Mouse (Mus musculus) adrenal gland, adult (tissue): ENCODE data around the gene Heca.
"Not testable (repeated sequence)": the region's sequence is repeated elsewhere in the genome, so short reads cannot be mapped to it uniquely, and the experiment has no call there.

Experiments used
- DNase-seq, 2 experiments: peaks; one replicate each; pipeline ENCODE4 v3.0.0; 2022 to 2023; ENCODE audit warnings: low spot score in 1 of 2; ENCODE audit not compliant: inconsistent age in 2 of 2

The Heca gene

GRCm38 (mm10) chr10:17903449-17903848 lies 44.4 kb downstream of the Heca start:
- no peak for DNase-seq

- peak; percentile 21 to 81 for DNase-seq
Measured at GRCm38 (mm10) chr10:17880724-17881123, 67.1 kb downstream of the Heca start.

GRCm38 (mm10) chr10:17880038-17880437 lies 67.8 kb downstream of the Heca start:
- DNase-seq, result no peak

- DNase-seq, result no peak
Measured at GRCm38 (mm10) chr10:17878002-17878919, 69.6 kb downstream of the Heca start.

GRCm38 (mm10) chr10:17869822-17870662 lies 77.8 kb downstream of the Heca start:
- peak; percentile 62 to 88 for DNase-seq

- peak in 1 of 2 experiments; percentile 80 for DNase-seq
Measured at GRCm38 (mm10) chr10:17860701-17861480, 87.0 kb downstream of the Heca start.

GRCm38 (mm10) chr10:17857647-17858261 lies 90.1 kb downstream of the Heca start:
- DNase-seq, result no peak

- DNase-seq, result no peak
Measured at GRCm38 (mm10) chr10:17844781-17845537, 102.9 kb downstream of the Heca start.

GRCm38 (mm10) chr10:17842030-17842429 lies 105.8 kb downstream of the Heca start:
- DNase-seq, result no peak

- no peak for DNase-seq
Measured at GRCm38 (mm10) chr10:17836275-17836674, 111.6 kb downstream of the Heca start.

GRCm38 (mm10) chr10:17835031-17835430 lies 112.8 kb downstream of the Heca start:
- no peak for DNase-seq

- no peak for DNase-seq
Measured at GRCm38 (mm10) chr10:17831041-17831440, 116.8 kb downstream of the Heca start.

GRCm38 (mm10) chr10:17829205-17829604 lies 118.7 kb downstream of the Heca start:
- DNase-seq, result no peak

- no peak for DNase-seq
Measured at GRCm38 (mm10) chr10:17827391-17827790, 120.5 kb downstream of the Heca start.

- not testable (repeated sequence) for DNase-seq
Measured at GRCm38 (mm10) chr10:17820422-17820821, 127.4 kb downstream of the Heca start.
